Mouse (Mus musculus) adrenal gland, adult 18-20 months (tissue): ENCODE data around the gene Hoxd1. TPM values are rescaled to one million over a fixed set of nuclear protein-coding genes. Genes with fewer than 3 reads are reported as not detected.

Source experiments
- DNase-seq, 2 experiments: peaks; one replicate each; pipeline ENCODE4 v3.0.0; 2021 to 2022; ENCODE audit warnings: low spot score in 2 of 2
- total RNA-seq, 2 experiments: library from RNA; stranded (reverse); gene quantifications; 1 replicate in 1 of 2; 2 replicates in 1 of 2; pipeline ENCODE4 v1.2.3; 2021

Gene Hoxd1
- total RNA-seq, 2 experiments from 2014 or later: not detected

- no peak for DNase-seq
These were observed 15.1 kb upstream of the Hoxd1 start for GRCm38 (mm10) chr2:74747661-74748141.

- DNase-seq: no peak
These were observed 14.3 kb upstream of the Hoxd1 start for GRCm38 (mm10) chr2:74748436-74748995.

DNA sequence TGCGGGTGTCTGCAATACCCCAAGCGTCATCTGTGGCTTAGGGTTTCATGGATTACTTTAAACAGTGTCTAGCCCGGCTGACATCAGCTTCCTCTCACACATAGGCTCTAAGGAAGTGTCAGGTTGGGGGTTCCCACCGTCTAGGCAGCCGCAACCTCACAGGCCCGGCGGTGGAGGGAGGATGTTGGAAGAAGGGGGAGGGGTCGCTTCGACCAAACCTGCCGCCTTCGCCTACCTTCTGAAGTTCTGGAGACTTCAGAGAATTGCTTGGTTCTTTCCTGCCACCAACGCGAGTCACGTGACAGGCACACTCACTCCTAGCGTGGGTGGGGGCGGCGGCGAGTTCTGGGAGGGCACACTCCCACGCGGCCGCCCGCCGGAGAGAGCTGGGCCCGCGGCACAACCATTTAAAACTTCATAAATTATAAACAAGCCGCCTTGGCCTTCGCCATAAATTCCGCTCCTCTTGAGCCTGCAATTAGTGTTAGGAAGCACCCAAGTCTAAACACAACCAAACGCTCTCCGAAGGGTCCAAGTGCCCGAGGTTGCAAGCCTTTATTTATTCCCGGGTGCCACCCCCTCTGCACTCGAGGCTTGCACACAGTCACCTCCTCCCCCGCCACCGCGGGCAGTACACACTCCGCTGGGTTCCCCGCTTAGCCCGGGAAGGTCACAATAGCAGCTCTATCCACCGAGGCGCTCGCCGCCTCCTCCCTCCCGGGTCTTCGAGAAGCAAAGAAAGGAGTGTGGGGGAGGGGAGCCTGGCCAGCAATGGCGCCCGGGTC lies 13.3 kb upstream of the Hoxd1 start:
- DNase-seq: peak in 1 of 2 experiments; percentile 38

DNA sequence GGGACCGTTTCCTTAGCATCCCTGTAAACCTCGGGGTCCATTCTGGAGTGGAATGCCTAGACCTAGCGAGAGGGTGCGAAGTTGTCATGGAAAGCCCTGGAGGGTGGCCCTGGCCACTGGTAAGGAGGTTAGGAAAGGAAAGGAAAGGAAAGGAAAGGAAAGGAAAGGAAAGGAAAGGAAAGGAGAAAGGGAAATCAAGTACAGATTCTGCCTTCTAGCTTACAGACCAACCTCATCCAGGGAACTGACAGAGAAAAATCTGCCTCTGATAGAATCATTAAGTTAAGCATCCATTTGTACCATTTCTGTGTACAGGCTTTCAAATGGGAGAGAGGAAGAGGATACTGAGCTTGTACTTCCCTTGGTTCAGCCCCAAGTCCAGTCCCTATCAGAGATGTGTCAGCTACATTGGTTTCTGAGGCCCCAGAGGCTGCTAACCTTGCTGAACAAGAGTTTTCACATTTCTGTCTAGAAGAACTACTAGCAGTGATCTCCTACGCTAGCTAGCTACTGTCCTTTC lies 12.0 kb upstream of the Hoxd1 start:
- DNase-seq: no peak

DNA sequence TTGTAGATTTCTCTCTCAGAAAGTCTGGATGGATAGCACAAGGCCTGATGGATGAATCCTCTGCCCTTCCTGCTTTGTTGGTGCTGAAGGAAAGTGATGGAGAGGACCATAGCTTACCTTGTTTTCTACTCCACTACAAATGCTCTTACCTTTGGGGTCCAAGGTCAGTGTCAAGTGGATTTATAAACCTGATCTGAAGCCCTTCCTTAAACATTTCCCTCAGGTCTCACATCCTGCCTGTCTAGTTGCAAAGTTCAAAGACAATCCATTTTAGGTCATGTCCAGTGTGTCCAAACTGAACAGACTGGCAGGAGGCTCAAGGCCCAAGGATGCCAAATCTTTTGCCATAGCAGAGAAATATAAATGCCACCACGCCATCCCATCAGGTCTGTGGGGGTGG lies 10.9 kb upstream of the Hoxd1 start:
- DNase-seq: no peak

DNA sequence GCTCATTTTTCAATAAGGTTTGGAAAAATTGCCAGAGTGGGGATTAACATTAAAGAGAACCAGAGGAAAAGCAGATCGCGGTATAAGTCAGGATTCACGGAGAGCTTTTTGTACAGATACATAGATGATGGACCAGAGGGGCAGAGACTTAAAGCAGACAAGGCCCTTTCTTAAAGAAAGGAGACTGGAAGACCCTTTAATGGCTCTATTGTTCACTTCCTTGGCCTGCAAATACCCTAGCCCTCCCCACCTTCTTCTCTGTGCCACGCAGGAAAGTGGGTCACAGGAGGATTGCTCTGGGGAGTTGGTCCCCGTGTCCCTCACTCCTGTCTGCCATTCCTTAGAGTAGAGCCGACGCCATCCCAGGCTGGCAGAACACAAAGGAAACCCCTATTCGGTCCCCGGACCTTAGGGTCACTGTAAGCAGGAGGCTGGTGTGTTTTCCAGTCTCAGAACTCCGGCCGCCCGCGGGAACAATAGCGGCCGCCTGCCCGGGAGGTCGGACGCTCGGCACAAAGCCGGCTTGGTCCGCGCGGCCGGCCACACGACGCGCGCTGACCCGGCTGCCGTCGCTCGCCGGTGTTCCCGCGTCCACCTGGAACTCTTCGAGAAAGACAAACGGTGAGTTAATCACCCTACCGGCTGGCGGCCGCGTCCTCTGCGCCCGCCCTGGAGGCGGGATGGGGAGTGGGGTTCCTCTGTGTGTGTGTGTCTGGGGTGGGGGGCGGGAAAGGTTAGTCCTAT lies 10.2 kb upstream of the Hoxd1 start:
- no peak for DNase-seq

DNA sequence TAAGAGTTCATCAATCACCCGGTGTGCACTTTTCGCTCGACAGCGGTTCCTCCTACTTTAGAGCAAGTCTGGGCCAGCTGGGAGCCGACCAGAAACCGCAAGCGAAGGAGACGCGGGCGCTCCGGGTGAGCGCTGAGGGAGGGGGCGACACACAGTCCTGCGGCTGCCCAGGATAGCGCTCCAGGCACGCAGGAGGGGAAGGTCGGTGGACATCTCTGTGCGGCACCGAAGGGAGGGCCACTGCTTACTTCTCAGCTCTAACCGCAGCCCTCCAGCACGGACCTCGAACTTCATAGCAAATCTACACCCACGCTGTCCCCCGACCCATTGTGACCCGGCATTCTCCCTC lies 9.6 kb upstream of the Hoxd1 start:
- no peak for DNase-seq

DNA sequence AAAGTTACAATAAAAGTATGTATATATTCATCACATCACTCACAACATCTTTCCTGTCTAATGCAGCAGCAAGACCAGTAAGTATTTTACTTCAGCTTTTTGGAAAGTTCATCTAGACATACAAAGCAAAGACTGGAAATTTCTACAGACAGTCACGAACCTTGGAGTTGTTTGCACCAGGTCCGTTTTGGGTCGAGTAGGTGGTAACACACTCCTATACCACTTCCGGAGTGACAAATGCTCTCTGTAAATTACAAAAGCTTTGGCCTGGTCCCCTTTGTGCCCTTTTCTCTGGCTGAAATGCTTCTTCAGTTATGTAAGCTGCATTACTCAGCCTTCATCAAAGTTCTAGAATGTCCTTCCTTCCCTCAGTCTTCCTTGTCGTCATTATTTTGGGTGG lies 9.1 kb upstream of the Hoxd1 start:
- DNase-seq: no peak

- DNase-seq: no peak
These were observed 2.6 kb upstream of the Hoxd1 start for GRCm38 (mm10) chr2:74760146-74760545.

DNA sequence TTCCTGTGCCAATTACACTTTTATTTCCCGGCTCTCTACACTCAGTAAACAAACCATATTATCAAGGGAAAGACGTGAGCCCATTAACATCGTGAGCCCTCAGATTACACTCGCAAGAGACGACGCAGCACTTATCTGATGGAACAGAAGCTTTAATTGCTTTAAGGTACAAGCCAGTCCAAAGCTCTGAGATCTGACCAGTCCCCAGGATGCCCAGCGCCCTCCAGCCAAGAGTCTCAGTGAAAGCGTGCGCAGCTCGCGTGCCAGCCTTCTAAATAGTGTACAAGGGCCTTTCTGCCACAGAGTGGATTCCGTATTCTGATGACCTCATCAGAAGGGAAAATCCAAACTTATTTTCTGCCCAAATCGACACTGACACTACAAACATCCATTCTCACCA lies 839 bp upstream of the Hoxd1 start:
- DNase-seq: no peak

GRCm38 (mm10) chr2:74763245-74763735 lies 510 bp downstream of the Hoxd1 start:
- DNase-seq: no peak

- DNase-seq: no peak
These were observed 1.2 kb downstream of the Hoxd1 start for GRCm38 (mm10) chr2:74763976-74764375.

DNA sequence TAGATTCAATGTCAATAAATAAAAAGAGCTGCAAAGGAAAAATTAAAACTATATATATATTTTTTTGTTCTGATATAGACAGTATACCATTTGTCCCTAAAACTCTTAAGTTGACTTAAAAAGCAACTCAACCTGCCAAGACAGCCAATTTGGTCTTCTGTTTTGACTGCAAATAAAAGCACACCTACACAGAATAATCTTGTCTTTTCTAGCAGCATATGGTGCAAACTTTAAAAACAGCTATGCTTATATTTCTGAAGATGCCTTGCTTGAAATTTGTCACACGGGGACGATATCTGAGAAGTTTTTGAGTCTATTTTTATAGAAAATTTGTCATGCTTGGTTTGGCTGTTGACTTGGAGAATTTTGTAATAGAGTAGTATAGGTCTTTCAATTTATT lies 11.6 kb downstream of the Hoxd1 start:
- no peak for DNase-seq

GRCm38 (mm10) chr2:74777536-74778275 lies 14.9 kb downstream of the Hoxd1 start:
- DNase-seq: no peak

- no peak for DNase-seq
These were observed 18.6 kb downstream of the Hoxd1 start for GRCm38 (mm10) chr2:74781386-74781785.

DNA sequence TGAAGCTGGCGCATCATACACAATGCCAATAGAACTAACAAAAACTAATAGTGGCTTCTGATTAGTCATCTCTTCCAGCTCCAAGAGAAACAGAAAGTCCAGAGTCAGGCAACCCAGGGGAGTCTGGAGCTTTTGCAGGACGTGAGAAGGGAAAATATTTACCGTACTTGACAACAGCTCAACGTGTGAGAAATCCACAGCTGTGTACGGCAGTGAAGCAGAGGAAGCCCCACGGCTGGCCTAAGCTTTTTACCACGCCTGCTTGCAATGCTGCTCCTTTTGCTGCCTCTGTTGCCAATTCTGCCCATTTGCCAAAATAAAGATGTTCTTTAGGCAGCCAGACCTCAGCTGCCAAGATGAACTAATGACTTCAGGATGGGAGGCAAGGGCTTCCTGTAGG lies 32.8 kb downstream of the Hoxd1 start:
- DNase-seq: no peak

DNA sequence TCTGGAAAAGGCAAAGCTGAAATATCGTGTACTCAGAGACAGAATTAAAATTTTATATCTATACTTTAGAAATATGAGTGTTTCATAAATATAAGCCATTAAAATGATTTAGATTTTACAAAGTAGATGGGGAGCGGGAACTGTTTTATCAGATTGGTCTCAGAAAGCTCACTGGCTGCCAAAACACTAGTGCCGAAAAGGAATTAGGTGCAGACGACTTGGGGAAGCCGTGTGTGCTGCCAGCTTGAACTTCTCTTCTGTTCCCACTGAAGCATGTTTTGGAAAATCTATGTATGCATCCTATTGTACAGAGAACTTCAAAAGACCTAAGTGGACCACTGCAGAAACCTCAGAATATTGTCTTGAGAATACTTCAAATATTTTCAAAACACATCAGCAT lies 45.7 kb downstream of the Hoxd1 start:
- no peak for DNase-seq
